Mouse (Mus musculus) neural tube, embryonic 15.5 days (tissue): ENCODE data around the gene Tekt5. TPM values are rescaled to one million over a fixed set of nuclear protein-coding genes. Genes with fewer than 3 reads are reported as not detected.

Experiments used
- ATAC-seq: fragments of 200-750 bp; cut with Nextera tagmentation; 2 replicates; pipeline ENCODE4 v1.8.0; 2017; ENCODE audit warnings: mild to moderate bottlenecking, moderate TSS enrichment, moderate library complexity; ENCODE audit not compliant: low FRiP score
- H3K27ac ChIP-seq: fragments of 300-500 bp; sonication (generic); replicated peaks from 2 replicates; pipeline ENCODE4 v1.5.1; 2015; ENCODE audit warnings: mild to moderate bottlenecking, inconsistent platforms
- H3K27me3 ChIP-seq: fragments of 300-500 bp; sonication (generic); replicated peaks from 2 replicates; pipeline ENCODE4 v1.6.1; 2015; ENCODE audit warnings: inconsistent platforms
- H3K36me3 ChIP-seq: fragments of 300-500 bp; sonication (generic); 2 replicates; pipeline ENCODE4 v1.6.1; 2015; ENCODE audit warnings: inconsistent platforms
- H3K4me1 ChIP-seq: fragments of 300-500 bp; sonication (generic); 2 replicates; pipeline ENCODE4 v1.6.1; 2015; ENCODE audit warnings: inconsistent platforms
- H3K4me2 ChIP-seq: fragments of 300-500 bp; sonication (generic); 2 replicates; pipeline ENCODE4 v1.6.1; 2015; ENCODE audit warnings: inconsistent platforms, mild to moderate bottlenecking, moderate library complexity
- H3K4me3 ChIP-seq: fragments of 300-500 bp; sonication (generic); replicated peaks from 2 replicates; pipeline ENCODE4 v1.5.1; 2015; ENCODE audit warnings: mild to moderate bottlenecking, inconsistent platforms
- H3K9ac ChIP-seq: fragments of 300-500 bp; sonication (generic); replicated peaks from 2 replicates; pipeline ENCODE4 v1.6.1; 2015; ENCODE audit warnings: mild to moderate bottlenecking, inconsistent platforms
- H3K9me3 ChIP-seq: fragments of 300-500 bp; sonication (generic); replicated peaks from 2 replicates; pipeline ENCODE4 v1.6.1; 2016; ENCODE audit warnings: inconsistent platforms
- WGBS: fragments of 180-500 bp; shearing (Covaris S2); methylation state at CpG from one replicate; pipeline ENCODE4 v1.1.7; 2015; ENCODE audit warnings: mixed read lengths; 5-methylcytosine and 5-hydroxymethylcytosine counted together
- polyA plus RNA-seq: library from polyadenylated mRNA; unstranded; fragments of >200 nt; fragmentation: Nextera tagmentation; extraction: Ambion mirVana; gene quantifications from 2 replicates; pipeline ENCODE4 v1.2.1, GENCODE M21; 2015

The Tekt5 gene
- polyA plus RNA-seq, 1 experiment from 2014 or later = 25.6 TPM

- no peak for ATAC-seq
- H3K9me3 ChIP-seq = no peaks in the 10 kb centered on the region
- H3K4me2 ChIP-seq = no peak overlapping the region
- H3K4me1 ChIP-seq = no peaks in the 10 kb centered on the region
- no peaks in the 10 kb centered on the region for H3K27me3 ChIP-seq
- no peak overlapping the region for H3K27ac ChIP-seq
- no peak overlapping the region for H3K9ac ChIP-seq
- no peak overlapping the region for H3K4me3 ChIP-seq
- no peaks in the 10 kb centered on the region for H3K36me3 ChIP-seq
- 83% methylated on average over 12 of the region's 12 CpGs for WGBS
Observed at GRCm38 (mm10) chr16:10330586-10331495, 64.4 kb downstream of the Tekt5 start.

GRCm38 (mm10) chr16:10327563-10328333, 67.5 kb downstream of the Tekt5 start:
- no peak overlapping the region for H3K27ac ChIP-seq
- no peaks in the 10 kb centered on the region for H3K27me3 ChIP-seq
- H3K4me2 ChIP-seq = no peak overlapping the region
- no peaks in the 10 kb centered on the region for H3K4me1 ChIP-seq
- no peaks in the 10 kb centered on the region for H3K9me3 ChIP-seq
- no peak for ATAC-seq
- H3K36me3 ChIP-seq = no peaks in the 10 kb centered on the region
- 45% methylated on average over 13 of the region's 13 CpGs for WGBS
- H3K4me3 ChIP-seq = no peak overlapping the region
- H3K9ac ChIP-seq = no peak overlapping the region

GRCm38 (mm10) chr16:10319914-10320569, 75.2 kb downstream of the Tekt5 start:
- H3K36me3 ChIP-seq = no peaks in the 10 kb centered on the region
- H3K9ac ChIP-seq = no peak overlapping the region
- no peak for ATAC-seq
- no peaks in the 10 kb centered on the region for H3K4me1 ChIP-seq
- no peaks in the 10 kb centered on the region; the same call in 1 of the 2 replicates for H3K27me3 ChIP-seq
- no peak overlapping the region for H3K4me2 ChIP-seq
- no peaks in the 10 kb centered on the region for H3K9me3 ChIP-seq
- H3K4me3 ChIP-seq = no peak overlapping the region
- 63% methylated on average over 17 of the region's 17 CpGs for WGBS
- no peak overlapping the region for H3K27ac ChIP-seq

- Histone ChIP-seq H3K9me3 (no peaks in the 10 kb centered on the region), H3K27ac (no peak overlapping the region), H3K4me2 (no peak overlapping the region), H3K4me1 (peaks cover 7% of the 10 kb centered on the region), H3K4me3 (no peak overlapping the region), H3K9ac (no peak overlapping the region), H3K36me3 (no peaks in the 10 kb centered on the region), H3K27me3 (peaks cover 13% of the 10 kb centered on the region)
- ATAC-seq = no peak
- 74% methylated on average over 4 of the region's 4 CpGs for WGBS
Observed at GRCm38 (mm10) chr16:10317197-10317544, 78.1 kb downstream of the Tekt5 start.

GRCm38 (mm10) chr16:10316493-10317196, 78.6 kb downstream of the Tekt5 start:
- H3K4me1 ChIP-seq = peaks cover 7% of the 10 kb centered on the region
- ATAC-seq = no peak
- H3K27ac ChIP-seq = no peak overlapping the region
- no peaks in the 10 kb centered on the region for H3K36me3 ChIP-seq
- no peak overlapping the region for H3K9ac ChIP-seq
- H3K4me3 ChIP-seq = no peak overlapping the region
- no peaks in the 10 kb centered on the region for H3K9me3 ChIP-seq
- no peak overlapping the region for H3K4me2 ChIP-seq
- H3K27me3 ChIP-seq = peaks cover 16% of the 10 kb centered on the region
- WGBS = 87% methylated on average over 10 of the region's 10 CpGs

GRCm38 (mm10) chr16:10313646-10314088, 81.6 kb downstream of the Tekt5 start, which contains the start of gene Emp2:
Gene Emp2, minus strand, starts transcription at chr16:10313968.
- H3K4me1 ChIP-seq = peaks cover 7% of the 10 kb centered on the region
- ATAC-seq = peak; percentile 79
- WGBS = under 1% methylated on average over 38 of the region's 40 CpGs

GRCm38 (mm10) chr16:10313226-10313625, 82.1 kb downstream of the Tekt5 start:
- no peaks in the 10 kb centered on the region for H3K36me3 ChIP-seq
- 4% methylated on average over 15 of the region's 15 CpGs for WGBS
- peak overlapping the region; percentile 43 for H3K9ac ChIP-seq
- peaks cover 7% of the 10 kb centered on the region for H3K4me1 ChIP-seq
- H3K9me3 ChIP-seq = no peaks in the 10 kb centered on the region
- peak; percentile 69; the same call in 1 of the 2 replicates for ATAC-seq
- H3K27me3 ChIP-seq = peaks cover 17% of the 10 kb centered on the region
- H3K4me2 ChIP-seq = peak overlapping the region; percentile 74
- peak overlapping the region; percentile 46 for H3K4me3 ChIP-seq
- H3K27ac ChIP-seq = no peak overlapping the region

More at GRCm38 (mm10) chr16:10313646-10314088, 81.6 kb downstream of the Tekt5 start, which contains the start of gene Emp2:
- no peaks in the 10 kb centered on the region for H3K9me3 ChIP-seq
- peaks cover 17% of the 10 kb centered on the region for H3K27me3 ChIP-seq
- peak within 1 kb of the TSS; percentile 74 for H3K4me2 ChIP-seq
- no peak within 1 kb of the TSS for H3K27ac ChIP-seq
- peak within 1 kb of the TSS; percentile 46 for H3K4me3 ChIP-seq
- H3K36me3 ChIP-seq = no peaks in the 10 kb centered on the region
- H3K9ac ChIP-seq = peak within 1 kb of the TSS; percentile 43

- WGBS = 78% methylated on average over 4 of the region's 4 CpGs
- H3K4me1 ChIP-seq = peaks cover 7% of the 10 kb centered on the region
- H3K9me3 ChIP-seq = no peaks in the 10 kb centered on the region
- H3K4me3 ChIP-seq = no peak overlapping the region
- H3K4me2 ChIP-seq = no peak overlapping the region
- no peaks in the 10 kb centered on the region for H3K36me3 ChIP-seq
- H3K27ac ChIP-seq = no peak overlapping the region
- peaks cover 17% of the 10 kb centered on the region for H3K27me3 ChIP-seq
- H3K9ac ChIP-seq = no peak overlapping the region
- no peak for ATAC-seq
Observed at GRCm38 (mm10) chr16:10311989-10312388, 83.3 kb downstream of the Tekt5 start.

- WGBS = 63% methylated on average over 3 of the region's 3 CpGs
- Histone ChIP-seq H3K36me3 (no peaks in the 10 kb centered on the region), H3K4me2 (no peak overlapping the region), H3K27ac (no peak overlapping the region), H3K4me3 (no peak overlapping the region), H3K27me3 (peaks cover 17% of the 10 kb centered on the region), H3K9ac (no peak overlapping the region), H3K9me3 (no peaks in the 10 kb centered on the region), H3K4me1 (peaks cover 7% of the 10 kb centered on the region)
- no peak for ATAC-seq
Observed at GRCm38 (mm10) chr16:10311086-10311485, 84.2 kb downstream of the Tekt5 start.

GRCm38 (mm10) chr16:10310507-10310906, 84.8 kb downstream of the Tekt5 start:
- Histone ChIP-seq H3K9ac (no peak overlapping the region), H3K4me1 (peaks cover 7% of the 10 kb centered on the region), H3K36me3 (no peaks in the 10 kb centered on the region), H3K27ac (no peak overlapping the region), H3K9me3 (no peaks in the 10 kb centered on the region), H3K4me3 (no peak overlapping the region), H3K27me3 (peaks cover 17% of the 10 kb centered on the region), H3K4me2 (no peak overlapping the region)
- 88% methylated on average over 5 of the region's 5 CpGs for WGBS
- no peak for ATAC-seq
